Mouse (Mus musculus) adipocyte (in vitro differentiated cells): ENCODE measurements around the gene Hspa1b.
A peak's percentile ranks its signal among the peaks of the same experiment; 100 is the strongest.
"Not testable (repeated sequence)": the region's sequence is repeated elsewhere in the genome, so short reads cannot be mapped to it uniquely, and the experiment has no call there.

Experiments used
- DNase-seq: peaks from one replicate; pipeline ENCODE4 v3.0.0-alpha.2; 2016; ENCODE audit warnings: low spot score

The Hspa1b gene

GRCm38 (mm10) chr17:34954831-34955230 lies 4.2 kb downstream of the Hspa1b start:
- DNase-seq: no peak

DNA sequence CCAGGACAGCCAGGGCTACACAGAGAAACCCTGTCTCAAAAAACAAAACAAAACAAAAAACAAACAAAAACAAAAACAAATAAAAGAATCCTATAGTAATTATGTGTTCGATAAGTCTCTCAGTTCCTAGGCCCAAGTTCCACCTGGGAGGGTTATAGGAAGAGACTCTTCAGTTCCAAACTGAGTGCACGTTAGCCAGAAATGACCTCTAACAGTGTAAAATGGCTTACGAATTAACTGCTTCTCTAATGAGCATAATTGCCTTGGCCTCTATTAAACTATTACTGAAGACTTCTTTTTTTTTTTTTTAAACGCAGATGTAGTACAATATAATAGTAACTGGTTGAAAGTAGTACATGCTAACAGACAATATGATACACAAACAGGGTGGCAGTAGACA lies 5.1 kb downstream of the Hspa1b start:
- no peak for DNase-seq

DNA sequence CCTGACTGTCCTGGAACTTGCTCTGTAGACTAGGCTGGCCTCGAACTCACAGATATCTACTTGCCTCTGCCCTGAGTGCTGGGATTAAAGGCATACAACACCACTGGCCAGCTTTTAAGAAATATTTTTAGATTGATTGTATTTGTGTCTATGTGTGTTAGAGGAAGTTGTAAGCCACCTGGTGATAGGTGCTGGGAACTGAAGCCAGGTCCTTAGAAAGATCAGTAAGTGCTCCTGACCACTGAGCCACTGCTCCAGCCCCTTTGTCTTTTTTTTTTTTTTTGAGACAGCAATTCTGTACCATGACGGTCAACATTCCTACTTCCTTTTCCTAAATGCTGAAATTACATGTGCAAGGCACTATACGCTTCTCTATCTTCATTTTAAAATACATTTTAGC lies 5.8 kb downstream of the Hspa1b start:
- DNase-seq: no peak

DNA sequence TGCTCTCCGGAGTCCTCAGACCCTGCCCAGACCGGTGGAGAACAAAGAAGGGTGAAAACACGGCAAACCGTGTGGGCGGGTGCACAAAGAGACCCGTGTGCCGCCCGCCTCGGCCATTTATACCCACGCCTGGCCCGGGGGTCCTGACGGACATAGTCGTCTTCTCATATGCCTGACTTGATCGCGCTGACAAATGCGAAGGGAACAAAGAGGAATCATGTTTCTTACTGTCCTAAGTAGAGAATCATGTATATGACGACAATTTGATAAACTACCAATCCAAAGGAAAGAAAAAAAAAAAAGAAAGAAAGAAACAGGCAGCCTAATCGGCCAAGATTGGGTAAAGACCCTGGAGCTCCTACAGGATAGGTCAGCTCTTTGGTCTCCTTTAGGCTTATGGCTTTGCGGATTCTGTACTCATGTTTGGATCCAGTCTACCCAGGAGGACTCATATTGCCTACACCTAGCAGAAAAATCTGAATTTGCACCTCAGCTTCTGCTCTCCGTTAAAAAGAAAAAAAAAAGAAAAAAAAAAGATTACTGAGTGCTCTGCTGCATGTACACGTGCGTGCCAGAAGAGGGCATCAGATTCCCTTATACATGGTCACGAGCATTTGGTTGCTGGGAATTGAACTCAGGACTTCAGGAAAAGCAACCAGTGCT lies 6.5 kb downstream of the Hspa1b start:
- peak; percentile 90 for DNase-seq

GRCm38 (mm10) chr17:34951636-34952377 lies 7.2 kb downstream of the Hspa1b start:
- DNase-seq: no peak

DNA sequence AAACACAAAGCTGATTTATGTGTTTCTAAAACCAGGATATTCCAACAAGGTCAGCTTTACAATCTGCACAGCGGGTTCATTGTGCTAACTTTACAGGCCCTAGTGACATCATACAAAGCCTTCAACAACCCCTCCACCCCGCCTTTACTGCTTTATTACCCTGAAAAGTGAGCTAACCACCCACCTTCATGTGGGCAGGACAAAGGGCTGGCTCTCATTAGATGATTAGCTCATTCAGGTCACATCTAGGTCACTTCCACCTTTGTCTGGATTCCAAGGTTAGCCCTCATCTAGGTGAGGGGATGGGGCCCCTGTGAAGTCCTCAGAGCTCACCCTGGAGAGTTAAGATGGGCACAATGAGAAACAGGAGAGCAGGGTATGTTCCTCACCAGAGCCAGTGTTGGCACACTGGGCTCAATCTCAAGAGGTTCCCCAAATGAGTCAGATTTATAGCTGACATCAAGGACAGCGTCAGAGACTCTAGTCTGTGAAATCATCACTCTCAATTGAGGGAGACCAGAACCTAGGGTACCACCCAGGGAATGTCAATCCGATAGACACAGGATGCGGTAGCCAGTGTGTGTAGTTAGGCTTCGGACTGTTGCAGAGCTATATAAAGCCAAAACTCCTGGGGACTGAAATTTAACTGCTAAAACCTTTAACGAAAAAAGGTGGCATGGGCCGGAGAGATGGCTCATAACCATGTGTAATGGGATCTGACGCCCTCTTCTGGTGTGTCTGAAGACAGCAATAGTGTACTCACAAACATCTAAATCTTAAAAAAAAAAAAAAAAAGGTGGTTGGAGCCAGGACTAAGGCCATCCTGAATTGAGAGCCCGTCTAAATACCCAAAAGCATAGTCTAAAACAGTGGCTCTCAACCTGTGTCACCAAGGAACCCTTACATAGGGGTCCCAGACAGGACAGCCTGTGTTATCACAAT lies 8.3 kb downstream of the Hspa1b start:
- no peak for DNase-seq

DNA sequence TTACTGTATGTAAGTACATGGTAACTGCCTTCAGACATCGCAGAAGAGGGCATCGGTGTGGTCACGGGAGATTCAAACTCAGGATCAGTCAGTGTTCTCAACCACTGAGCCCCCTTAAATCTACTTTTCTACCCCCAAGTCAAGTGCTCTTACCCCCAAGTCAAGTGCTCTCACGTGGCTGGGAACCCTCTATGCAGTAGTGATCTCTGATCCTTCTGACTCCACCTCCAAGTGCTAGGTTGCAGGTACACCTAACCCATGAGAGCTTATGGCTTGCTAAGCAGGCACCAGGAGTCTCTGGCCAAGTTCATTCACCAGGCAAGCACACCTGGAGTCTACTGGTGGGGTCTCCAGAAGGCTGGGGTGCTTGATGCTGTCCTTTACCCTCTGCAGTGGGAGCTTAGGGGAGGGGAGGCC lies 9.5 kb downstream of the Hspa1b start:
- DNase-seq: no peak

DNA sequence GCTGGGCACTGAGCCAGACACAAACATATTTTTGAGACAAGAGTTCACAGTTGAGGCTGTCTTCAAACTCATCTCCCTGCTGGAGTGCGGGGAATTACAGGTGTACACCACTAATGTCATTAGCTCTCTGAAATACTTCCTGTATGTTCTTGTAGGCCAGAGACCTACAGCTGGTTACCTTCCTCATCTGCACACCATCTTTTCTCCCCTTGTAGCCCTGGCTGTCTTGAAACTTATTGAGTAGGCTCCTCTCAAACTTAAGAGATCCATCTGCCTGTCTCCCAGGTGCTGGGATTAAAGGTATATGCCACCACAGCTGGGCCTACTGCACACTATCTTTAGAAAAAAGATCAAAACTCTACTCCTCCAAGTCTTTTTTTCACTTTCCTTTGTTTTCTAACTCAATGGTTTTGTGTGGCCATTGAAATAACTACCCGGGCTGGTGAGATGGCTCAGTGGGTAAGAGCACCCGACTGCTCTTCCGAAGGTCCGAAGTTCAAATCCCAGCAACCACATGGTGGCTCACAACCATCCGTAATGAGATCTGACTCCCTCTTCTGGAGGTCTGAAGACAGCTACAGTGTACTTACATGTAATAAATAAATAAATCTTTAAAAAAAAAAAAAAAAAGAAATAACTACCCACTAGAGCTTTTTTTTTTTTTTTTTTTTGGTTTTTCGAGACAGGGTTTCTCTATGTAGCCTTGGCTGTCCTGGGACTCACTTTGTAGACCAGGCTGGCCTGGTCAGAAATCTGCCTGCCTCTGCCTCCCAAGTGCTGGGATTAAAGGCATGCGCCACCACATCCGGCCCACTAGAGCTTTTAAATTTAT lies 10.1 kb downstream of the Hspa1b start:
- DNase-seq: not testable (repeated sequence)

- no peak for DNase-seq
Measured at GRCm38 (mm10) chr17:34947606-34948005, 11.4 kb downstream of the Hspa1b start.

- no peak for DNase-seq
Measured at GRCm38 (mm10) chr17:34946486-34947140, 12.4 kb downstream of the Hspa1b start.

DNA sequence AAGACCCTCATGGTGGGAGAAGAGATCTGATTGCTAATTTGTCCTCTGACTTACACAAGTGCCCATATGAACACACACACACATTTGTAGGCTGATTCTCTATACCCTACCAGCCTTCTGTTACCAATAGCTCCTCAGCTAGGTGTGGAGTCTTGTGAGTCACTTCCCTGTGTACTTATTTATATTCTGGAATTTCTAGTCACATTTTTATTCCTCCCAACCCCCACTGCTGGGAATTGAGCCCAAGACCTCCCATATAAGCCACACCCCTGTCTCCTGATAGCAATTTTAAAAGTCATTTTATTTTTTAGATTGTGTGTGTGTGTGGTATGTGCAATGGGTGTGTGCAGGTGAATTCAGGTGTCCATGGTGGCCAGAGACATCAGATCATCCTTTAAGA lies 14.7 kb downstream of the Hspa1b start:
- DNase-seq: no peak

GRCm38 (mm10) chr17:34943128-34943815 lies 15.8 kb downstream of the Hspa1b start:
- no peak for DNase-seq

GRCm38 (mm10) chr17:34941344-34942041 lies 17.5 kb downstream of the Hspa1b start:
- DNase-seq: no peak

GRCm38 (mm10) chr17:34937960-34938505 lies 21.0 kb downstream of the Hspa1b start:
- DNase-seq: no peak

DNA sequence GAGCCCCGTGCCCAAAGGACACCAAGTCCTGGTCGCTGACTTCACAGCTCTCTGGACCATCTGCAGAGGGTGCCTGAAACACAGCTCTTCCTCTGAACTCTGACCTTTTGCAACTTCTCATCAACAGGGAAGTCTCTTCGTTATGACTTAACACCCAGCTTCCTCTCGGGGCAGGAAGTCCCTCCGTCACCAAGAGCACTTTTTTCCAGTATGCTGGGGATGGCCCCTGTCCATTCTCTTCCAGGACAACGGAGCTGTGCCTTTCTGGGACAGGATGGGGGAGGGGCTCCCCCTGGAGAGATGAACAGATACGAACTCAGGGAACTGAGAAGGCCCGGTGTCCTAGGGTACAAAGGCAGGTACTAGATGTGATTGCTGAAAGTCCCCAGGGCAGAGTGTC lies 24.2 kb downstream of the Hspa1b start:
- DNase-seq: no peak

DNA sequence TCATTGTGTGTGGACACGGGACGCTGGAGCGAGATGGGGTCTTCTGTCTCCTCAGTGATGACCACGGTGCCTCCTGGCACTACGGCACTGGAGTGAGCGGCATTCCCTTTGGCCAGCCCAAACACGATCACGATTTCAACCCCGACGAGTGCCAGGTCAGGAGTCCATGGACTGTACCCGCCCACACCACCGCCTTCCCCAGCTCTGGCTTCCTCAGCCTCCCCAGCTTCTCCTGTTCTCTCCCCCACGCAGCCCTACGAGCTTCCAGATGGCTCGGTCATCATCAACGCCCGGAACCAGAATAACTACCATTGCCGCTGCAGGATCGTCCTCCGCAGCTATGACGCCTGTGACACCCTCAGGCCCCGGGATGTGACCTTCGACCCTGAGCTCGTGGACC lies 25.0 kb downstream of the Hspa1b start:
- DNase-seq: no peak

GRCm38 (mm10) chr17:34932287-34932686 lies 26.8 kb downstream of the Hspa1b start:
- no peak for DNase-seq

DNA sequence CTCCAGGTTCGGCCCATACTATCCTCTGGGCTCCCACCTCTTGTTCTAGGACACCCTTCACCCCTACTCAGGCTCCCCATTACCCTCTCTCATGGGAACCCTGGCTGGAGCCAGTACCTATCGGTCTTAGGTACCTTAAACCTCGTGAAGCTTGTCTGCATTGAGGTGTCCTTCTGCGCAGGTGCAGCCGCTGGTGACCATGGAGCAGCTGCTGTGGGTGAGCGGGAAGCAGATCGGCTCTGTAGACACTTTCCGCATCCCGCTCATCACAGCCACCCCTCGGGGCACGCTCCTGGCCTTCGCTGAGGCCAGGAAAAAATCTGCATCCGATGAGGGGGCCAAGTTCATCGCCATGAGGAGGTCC lies 27.3 kb downstream of the Hspa1b start:
- DNase-seq: no peak

- peak; percentile 100 for DNase-seq
Measured at GRCm38 (mm10) chr17:34931061-34931734, 27.8 kb downstream of the Hspa1b start, which contains the start of gene Neu1. Gene Neu1 (plus strand): TSS chr17:34931253.
